Mouse (Mus musculus): ENCODE data around the gene Lpar1.

GRCm38 (mm10) chr4:58490374-58490773 lies 63.3 kb downstream of the Lpar1 start:
- TF ChIP-seq CTCF (IDR thresholded peaks at IDR 0.05; ENCODE audit: borderline replicate concordance, insufficient read depth, low read depth, low read length): no peak
- no peak for TF ChIP-seq POLR2A (IDR thresholded peaks at IDR 0.05; ENCODE audit: borderline replicate concordance, insufficient read depth, low read length)

Measured in cerebellum, adult 2 months (tissue).